Mouse (Mus musculus) cerebellum, adult 11 months (tissue): ENCODE measurements around the gene Apbb2.
A peak's percentile ranks its signal among the peaks of the same experiment; 100 is the strongest.

Source experiments
- DNase-seq: peaks from one replicate; pipeline ENCODE4 v3.0.0; 2022

The Apbb2 gene

DNA sequence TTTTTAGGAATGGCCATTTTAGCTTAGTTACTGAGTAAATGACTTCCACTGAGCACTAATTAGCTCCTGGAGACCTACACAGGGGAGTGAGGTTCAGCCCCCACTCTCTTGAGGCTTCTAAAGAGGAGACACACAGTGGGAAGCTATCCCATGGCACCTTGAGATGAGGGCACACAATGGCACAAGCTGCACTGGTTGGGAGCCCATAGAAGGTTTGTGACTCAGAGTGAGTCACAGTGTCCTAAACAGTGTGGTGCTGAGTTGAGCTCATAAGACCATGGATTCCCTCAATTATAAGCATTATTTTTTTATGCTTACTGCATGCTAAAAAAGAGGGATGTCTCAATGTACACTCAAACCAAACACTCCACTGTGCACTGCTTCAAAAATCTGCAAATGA is 247.5 kb downstream of the Apbb2 start:
- no peak for DNase-seq

DNA sequence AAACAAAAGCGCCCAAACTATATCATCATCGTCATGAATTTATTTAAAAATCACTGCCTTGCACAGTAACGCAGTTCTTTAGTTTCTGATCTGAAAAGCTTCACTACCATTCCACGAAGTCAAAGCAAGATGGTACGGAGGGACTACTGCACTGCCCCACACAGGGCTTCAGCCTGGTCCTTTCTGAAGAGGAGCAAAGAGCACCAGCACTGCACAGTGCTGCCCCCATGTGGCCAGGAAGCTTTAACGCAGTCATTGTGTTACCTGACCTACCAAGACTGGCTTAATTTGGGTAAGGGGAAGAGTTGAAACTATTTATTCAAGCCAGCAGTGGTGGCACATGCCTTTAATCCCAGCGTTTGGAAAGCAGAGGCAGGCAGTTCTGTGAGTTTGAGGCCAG is 249.6 kb downstream of the Apbb2 start:
- peak; percentile 37 for DNase-seq

DNA sequence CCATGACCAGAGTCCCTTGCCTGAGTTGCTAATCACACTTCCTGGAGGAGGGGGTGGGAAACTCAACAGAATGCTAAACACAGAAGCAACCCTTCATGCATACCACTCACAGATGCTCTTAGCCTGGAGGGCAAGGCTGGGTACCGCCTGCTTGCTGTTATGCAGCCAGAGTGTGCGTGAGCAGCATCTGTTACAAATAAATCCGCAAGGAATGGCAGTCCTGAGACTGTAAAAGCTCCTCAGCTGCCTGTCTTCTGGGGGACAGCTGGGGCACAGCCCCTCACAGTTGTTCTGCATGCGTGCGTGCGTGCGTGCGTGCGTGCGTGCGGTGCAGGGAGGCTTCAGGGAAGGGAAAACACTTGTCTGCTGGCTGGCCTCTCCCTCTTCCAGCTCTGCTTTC is 250.9 kb downstream of the Apbb2 start:
- DNase-seq: no peak

DNA sequence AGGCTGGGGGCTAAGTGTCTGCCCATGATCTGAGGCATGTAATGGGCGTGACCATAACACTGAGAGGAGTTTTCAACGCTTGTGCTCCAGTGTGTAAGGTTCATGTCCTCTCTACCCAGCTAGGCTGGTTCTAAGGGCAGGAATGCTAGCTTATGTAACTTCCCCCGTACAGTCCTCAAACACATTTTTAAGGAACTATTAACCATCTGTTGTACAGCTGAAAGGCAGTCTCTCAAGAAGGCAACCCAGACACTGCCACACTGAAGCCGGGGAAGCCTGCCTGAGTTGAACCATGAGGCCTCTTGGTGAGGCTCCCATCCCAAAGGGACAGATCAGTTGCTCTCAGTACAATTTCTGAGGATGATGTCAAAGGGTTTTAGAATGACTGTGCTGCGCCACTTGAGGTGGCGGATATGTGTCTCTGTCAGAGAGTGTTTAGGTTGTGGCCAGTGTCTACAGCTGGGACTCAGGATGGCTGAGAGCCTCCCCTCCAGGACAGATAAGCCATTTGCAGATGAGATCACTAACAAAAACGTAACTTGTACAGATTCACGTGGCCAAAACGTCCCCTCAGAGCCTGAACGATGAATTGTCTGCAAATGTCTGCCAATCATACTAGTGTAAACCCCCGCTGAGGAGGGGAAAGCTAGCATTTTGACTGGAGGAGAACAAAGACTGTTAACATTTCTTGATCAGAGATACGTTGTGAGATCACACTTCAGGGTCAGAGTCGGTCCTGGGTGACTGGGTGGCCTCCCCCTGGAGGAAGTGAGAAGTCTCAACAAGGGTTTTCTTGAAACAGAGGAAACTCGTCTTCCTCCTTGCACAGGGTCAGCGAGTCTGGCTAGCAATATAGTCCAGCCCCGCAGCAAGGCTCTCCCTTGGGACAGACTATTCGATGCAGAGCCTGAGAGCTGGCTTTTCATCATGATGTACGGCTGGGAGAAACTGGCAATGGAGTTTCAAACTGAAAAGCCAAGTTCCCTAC is 255.0 kb downstream of the Apbb2 start:
- no peak for DNase-seq

DNA sequence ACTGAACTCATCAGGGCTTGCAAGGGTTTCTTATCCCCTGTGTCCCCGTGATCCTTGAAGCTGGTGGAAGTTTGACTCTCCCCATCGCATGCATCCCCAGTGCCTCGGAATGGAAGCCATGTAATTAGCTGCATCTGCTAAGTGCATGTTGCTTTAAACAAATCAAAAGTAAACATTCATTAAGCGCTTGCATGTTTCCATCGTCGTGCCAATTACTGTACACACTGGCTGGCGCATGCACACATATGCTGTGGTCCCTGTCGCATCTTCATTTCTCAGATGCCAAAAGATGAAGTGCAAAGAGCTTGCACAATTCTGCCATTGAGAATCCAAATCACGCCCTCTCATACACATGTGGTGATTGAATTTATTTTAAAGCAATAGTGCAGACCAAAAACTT is 257.8 kb downstream of the Apbb2 start:
- DNase-seq: no peak

DNA sequence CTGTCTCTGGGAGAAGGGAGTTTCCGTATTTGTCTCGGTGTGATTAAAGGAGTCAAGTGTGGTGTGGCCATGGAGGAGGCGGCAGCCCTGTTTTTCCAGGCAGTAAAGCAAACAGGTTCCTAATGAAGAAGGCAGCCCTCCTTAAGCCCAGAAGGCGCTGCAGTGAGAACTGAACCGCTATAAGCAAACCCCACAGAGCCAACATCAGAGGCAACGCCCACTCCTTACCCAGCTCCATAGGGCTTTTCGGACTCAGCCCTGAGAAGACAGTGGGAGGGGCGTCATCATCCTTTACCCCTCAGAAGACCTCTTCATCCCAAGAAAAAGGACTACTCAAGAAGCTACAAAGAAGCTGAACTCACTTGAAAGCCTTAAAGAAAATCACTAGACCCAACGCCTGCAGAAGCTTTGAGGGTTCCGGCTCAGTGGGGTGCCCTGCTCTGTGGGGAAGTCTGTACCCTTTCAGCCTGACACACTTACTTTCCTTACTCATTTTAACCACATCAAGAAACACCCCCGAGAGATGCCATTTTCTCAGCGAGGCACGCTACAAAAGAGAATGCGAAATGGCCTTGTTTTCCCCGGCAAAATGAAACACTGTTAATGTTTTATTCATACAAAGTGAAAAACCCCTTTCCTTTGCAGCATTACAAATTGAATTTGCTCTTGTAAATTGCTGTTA is 258.7 kb downstream of the Apbb2 start:
- no peak for DNase-seq

DNA sequence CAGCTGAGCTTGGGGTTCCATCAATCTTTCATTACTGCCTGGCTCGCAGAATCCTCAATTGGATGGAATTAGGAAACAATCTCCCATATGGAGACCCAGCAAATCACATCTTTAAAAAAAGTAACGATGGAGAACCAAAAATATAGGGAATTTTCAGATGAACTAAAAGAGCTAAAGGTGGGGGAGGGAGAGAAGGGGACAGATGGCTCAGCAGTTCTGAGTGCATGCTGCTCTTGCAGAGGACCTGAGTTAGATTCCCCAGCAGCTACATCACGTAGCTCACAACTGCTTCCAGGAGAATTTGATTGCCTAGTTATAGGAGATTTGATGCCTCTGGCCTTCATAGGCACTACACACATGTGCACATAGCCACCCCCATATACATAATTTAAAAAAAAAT is 263.4 kb downstream of the Apbb2 start:
- DNase-seq: no peak

DNA sequence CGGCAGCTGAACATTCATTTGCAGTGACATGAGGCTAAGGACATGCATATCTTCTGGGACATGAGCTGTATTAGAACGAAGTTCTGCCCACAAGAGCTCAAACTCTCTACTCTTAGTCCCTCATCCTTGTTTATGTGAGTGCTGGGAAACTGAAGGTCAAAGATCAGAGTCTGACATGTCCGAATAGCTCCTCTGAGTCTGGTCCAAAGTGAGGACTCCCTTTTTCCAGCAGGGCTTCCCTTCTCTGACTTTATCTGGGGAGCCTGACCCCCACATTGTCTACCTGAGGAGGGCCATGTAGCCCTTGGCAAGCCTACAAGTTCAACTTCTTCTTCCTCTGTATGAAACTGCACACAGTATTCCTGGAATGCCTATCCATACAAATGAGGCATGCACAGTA is 264.7 kb downstream of the Apbb2 start:
- DNase-seq: no peak

DNA sequence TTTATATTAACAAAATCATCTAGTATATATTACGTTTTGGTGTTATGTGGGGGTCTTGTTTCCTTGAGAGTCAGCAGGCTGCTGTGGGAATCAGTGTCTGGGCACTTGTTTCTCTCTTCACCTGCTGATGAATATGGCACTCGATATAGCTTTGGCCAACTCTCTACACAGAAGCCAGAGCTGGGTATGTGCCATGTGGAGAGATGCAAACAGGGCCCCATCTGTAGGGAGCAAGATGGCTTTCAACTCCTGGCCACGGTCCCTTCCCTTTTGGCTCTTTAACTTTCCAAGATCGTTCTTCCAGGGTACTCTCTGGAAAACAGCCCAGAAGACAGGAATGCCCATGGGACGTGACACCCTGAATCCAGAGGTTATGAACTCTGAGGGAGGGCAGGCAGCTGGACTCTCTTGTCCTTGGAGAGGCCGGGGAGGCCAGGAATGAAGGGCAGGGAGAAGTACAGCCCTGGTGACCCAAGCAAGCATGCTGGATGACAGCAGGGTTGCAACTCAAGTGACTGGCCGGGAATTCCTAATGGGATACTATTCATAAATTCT is 266.7 kb downstream of the Apbb2 start:
- DNase-seq: peak; percentile 16

DNA sequence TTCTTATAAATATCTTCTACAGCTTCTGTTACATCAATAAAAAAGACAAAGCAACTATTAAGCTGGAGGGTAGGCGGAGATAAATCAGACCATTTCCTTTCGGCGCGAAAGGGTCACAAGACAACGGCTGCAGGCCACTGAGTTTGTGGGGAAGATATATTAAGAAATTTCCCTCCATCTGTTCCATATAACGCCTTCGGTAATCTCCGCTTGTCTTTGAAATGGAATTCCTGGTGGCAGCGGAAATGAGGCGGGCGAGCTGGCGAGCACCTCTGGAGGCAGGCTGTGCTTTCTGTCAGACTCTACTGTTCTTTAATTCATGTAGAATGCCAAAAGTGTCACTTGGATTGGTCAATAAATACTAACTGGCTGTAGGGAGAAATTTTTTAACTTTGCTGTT is 267.5 kb downstream of the Apbb2 start:
- DNase-seq: no peak

DNA sequence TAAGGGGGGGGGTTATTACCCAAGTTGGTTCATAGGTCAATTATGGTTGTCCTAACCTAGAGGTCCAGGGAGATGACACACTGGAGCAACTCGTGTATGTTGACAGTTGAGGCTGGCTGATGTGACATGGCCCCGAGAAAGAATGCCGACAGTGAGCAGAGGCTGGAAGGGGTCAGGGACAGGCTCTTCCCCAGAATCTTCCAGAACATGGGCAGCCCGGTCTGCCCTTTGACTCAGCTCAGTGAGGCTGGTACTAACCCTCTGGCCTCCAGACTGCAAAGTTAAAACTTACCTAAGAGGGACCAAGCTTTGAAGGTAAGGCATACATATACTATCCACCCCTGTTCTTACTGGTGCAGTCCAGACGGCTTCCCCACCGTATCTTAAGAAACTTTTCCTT is 268.0 kb downstream of the Apbb2 start:
- DNase-seq: no peak

DNA sequence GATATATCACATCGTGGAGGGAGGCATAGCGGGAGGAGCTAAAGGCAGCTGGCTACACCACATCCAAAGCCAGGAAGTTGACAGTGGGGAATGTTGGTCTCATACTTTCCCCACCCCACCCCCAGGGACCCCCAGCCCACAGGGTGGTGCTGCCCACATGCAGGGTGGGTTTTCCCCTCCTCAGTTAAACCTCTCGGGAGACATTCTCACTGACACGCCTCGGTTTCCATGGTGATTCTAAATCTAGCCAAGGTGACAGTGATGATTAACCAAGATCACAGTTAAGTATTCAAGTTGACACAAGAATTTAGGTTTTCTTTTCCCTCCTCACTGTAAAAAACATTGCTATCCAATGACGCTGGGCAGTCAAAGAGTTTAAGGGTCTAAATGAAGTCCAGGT is 270.2 kb downstream of the Apbb2 start:
- no peak for DNase-seq

DNA sequence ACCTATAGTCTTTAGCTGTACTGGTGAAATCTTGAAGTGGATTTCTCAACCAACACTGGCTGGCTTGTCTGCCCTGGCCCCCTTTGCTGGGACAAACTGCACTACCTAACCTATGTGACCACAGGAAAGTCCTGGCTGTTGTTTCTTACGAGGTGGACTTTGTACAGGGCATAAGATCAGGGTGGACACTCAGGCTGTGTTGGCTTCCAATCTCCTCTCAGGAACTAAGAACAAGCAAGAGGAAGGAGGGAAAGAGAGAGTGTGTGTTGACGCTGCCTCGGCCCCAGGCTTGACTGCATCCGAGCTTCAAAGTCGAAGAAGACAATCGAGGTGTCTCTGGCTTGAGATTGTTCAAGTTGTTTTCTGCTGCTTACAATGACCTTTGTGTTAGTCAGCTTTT is 271.8 kb downstream of the Apbb2 start:
- DNase-seq: no peak

DNA sequence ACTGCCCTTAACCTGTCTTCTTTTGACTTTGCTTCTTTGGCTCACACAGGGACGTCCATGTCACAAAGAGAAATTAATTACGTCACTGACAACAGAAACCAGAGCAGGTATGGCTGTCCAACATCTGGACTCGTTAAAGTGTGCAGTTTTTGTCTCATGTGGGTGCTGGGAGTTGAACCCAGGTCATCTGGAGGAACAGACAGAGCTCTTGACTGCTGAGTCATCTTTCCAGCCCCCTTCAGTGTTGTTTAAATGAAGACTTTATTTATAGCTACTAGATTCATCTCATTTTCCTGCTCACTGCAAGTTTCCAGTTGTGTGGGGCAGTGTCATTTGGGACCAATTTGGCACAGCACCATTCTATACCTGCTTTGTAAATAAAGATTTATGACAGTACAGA is 273.4 kb downstream of the Apbb2 start:
- no peak for DNase-seq

DNA sequence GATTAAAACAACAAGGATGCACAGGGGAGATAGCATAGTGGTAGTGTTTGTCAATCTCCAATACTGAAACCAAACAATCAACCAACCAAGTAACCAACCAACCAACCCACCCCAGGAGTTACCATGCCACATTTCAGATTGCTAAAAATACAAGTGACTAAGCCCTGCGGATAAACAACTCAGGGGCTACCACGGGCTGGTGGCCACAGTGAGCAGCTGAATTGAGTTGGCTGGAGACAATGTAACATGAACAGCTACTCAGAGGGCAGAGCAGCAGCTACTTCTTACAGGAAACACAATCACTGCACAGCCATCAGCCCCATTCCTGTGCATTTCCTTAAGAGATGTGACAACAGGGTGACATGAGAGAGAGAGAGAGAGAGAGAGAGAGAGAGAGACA is 274.4 kb downstream of the Apbb2 start:
- no peak for DNase-seq

DNA sequence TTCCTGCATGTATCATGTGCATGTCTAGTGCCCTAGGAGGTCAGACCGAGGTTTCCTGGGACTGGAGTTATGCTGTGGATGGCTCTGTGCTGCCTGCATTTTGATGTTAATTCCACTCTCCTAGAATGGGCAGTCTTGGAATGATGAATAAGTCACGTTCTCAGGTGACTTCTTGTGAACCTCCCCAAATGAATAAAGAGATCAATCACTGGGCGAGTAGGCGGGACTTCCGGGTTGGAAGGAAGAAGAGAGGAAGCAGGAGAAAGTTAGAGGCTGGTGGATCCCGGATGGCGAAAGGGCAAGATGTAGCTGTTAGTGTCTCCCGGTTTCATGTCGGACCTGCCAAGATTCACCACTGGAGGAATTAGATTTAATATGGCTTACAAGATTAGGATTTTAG is 276.3 kb downstream of the Apbb2 start:
- no peak for DNase-seq

DNA sequence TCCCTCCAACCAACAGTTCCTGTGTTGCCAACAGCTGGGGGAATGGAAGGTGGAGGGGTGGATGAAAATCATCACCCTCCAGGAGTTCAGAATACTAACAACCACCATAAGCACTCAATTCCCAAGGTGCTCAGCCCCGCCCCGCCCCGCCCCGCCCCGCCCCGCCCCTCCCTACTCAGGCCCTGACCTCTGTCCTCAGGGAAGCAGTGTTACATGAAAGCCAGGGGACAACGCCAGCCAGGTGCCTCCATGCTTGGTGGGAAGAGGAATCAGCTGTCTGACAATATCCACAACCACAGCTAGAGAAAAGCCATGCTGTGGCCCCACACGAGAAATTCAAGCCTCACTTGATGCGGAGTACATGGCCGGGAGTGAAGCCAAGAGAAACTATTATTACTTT is 276.7 kb downstream of the Apbb2 start:
- no peak for DNase-seq

DNA sequence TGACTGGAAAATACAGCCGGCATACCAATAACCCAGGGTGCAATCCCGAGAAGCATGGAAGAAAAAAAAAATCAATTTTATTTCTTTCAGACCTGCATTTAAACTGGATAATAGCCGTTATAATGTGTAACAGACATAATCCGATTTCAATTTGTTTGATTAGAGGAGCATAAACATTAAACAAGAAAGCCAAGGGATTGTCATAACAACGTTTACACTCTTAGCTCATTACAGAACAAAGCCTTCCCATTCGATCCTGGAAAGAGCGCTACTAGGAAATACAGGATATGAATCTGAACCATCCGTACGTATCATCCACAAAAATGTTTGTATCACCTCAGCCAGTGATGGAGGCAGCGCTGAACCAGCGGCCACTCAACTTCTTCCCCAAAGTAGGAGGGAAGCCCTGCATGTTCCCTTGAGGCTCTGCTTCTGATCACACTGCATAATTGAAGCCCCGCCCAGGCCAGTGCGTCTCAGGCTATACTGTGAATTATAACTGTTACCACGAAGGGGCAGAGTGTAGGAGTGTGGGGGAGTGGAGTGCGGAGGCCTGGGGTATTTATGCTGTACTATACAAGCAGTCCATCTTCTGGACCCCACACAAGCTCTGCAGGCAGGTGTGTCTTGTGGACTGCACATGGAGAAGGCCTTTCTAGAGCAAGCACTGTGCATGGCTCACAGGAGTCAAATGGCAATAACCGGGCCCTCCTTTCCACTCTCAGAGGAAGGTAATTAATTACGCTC is 278.1 kb downstream of the Apbb2 start:
- DNase-seq: no peak

DNA sequence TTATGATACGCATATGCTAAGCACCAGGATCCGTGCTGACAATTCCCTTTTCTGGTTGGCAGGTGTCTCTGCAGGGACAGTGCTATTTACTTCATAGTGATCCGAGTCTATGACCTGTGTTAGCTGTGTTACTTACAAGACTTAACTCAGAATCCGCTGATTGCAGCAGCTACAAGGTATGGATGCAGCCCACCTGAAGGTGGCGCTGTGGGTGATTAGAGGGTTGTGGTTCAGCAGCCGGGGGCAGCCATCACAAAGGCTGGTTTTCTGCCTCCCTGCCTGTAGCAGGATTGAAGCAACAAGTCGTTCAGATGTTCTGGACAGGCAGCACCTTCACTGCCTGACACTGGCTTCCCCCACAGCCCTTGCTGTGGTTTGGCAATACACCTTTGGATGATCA is 280.0 kb downstream of the Apbb2 start:
- no peak for DNase-seq

DNA sequence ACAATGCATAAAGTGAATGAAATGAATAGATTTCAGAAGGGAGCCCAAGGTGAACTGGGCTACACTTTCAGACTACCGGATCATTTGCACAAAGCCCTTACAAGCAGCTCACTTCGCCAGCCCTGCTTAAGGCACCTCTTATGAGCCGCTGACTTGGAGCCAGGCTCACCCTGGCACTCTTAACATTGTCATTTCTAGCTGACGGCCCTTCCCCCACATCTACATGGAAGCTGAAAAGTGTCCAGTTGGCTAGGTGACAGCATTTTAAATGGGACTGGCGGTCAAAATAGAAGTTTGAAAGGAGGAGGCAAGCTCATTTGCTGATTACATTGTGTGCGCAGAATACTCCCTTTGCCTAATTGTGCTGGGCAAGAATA is 280.6 kb downstream of the Apbb2 start:
- DNase-seq: peak; percentile 34

DNA sequence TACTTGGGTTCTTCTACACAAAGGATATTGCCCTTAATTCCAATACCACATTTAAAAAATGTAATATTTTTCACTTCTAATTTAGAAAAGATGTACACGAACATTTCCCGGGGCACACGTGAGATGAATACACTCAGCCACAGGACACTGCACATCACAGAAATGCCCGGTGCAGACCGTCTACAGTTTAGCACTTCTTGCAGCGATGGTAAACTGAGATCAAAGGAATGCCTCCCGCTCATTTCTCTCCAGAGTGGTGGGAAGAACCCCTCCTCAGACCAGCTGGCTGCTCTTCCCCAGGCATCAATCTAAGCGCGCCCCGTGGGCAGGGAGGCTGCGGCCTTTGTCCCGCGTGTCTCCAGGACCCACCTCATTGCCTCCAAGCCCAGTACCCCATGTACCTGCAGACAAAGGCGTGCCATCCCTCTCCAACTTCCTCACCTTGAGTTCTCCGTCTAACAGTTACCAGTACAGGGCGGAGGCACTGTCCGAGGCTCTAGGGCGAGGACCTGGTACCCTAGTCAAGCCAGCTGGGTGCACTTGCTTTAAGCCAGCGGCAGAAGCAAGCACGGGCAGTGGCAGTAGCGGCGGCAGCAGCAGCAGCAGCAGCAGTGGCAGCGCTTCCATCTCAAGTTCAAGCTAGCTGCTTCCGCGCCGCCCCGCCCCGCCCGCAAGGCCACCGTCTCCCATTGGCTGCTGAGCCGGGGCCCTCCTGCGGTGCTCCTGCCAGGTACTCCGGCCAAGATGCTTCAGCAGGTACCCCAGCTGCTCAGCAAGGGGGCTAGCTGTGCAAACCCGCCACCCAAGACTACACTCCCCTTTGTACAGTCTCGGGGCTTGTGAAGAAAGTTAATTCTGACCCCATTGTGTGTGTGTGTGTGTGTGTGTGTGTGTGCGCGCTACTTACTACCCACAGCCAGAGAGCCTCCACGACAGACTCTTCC is 281.3 kb downstream of the Apbb2 start:
- peak; percentile 38 for DNase-seq

DNA sequence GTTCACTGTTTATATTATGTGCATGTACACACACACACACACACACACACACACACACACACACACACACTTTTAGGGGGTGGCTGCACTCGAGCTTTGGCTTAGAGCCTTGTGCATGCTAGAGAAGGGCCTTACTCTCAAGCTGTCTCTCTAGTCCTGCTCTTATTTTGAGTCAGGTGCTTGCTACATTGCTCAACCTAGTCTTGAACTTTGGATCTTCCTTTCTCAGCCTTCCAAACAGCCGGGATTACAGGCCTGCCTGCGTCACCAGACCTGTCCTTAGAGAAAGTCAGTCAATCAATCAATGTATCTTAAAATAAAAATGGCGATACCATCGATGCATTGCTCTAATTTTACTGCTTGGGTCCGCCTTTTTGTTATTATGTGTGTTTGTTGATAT is 287.8 kb downstream of the Apbb2 start:
- no peak for DNase-seq
